Mouse (Mus musculus) forebrain, embryonic 15.5 days (tissue): ENCODE measurements around the gene Bpifb9a. TPM values are rescaled to one million over a fixed set of nuclear protein-coding genes. Genes with fewer than 3 reads are reported as not detected.
"Not testable (repeated sequence)": the region's sequence is repeated elsewhere in the genome, so short reads cannot be mapped to it uniquely, and the experiment has no call there.

ENCODE experiments used
- ATAC-seq: fragments of 200-750 bp; cut with Nextera tagmentation; replicated peaks from 2 replicates; pipeline ENCODE4 v1.8.0; 2017; ENCODE audit warnings: mild to moderate bottlenecking, moderate TSS enrichment, moderate library complexity
- H3K27ac ChIP-seq: fragments of 300-500 bp; sonication (generic); replicated peaks from 2 replicates; pipeline ENCODE4 v1.5.1; 2015; ENCODE audit warnings: mild to moderate bottlenecking, inconsistent platforms
- H3K27me3 ChIP-seq: fragments of 300-500 bp; sonication (generic); 2 replicates; pipeline ENCODE4 v1.6.1; 2015; ENCODE audit warnings: inconsistent platforms
- H3K36me3 ChIP-seq: fragments of 300-500 bp; sonication (generic); 2 replicates; pipeline ENCODE4 v1.6.1; 2015; ENCODE audit warnings: mild to moderate bottlenecking, inconsistent platforms
- H3K4me1 ChIP-seq: fragments of 300-500 bp; sonication (generic); 2 replicates; pipeline ENCODE4 v1.6.1; 2015; ENCODE audit warnings: inconsistent platforms
- H3K4me2 ChIP-seq: fragments of 300-500 bp; sonication (generic); replicated peaks from 2 replicates; pipeline ENCODE4 v1.6.1; 2015; ENCODE audit warnings: mild to moderate bottlenecking, inconsistent platforms
- H3K4me3 ChIP-seq: fragments of 300-500 bp; sonication (generic); 2 replicates; pipeline ENCODE4 v1.5.1; 2015; ENCODE audit warnings: mild to moderate bottlenecking, inconsistent platforms
- H3K9ac ChIP-seq: fragments of 300-500 bp; sonication (generic); replicated peaks from 2 replicates; pipeline ENCODE4 v1.6.1; 2015; ENCODE audit warnings: mild to moderate bottlenecking, inconsistent platforms
- H3K9me3 ChIP-seq: fragments of 300-500 bp; sonication (generic); 2 replicates; pipeline ENCODE4 v1.6.1; 2016; ENCODE audit warnings: inconsistent platforms
- WGBS: fragments of 180-500 bp; shearing (Covaris S2); methylation state at CpG from one replicate; pipeline ENCODE4 v1.1.7; 2015; ENCODE audit warnings: mixed read lengths; 5-methylcytosine and 5-hydroxymethylcytosine counted together
- polyA plus RNA-seq: library from polyadenylated mRNA; unstranded; fragments of >200 nt; fragmentation: Nextera tagmentation; extraction: Ambion mirVana; gene quantifications from 2 replicates; pipeline ENCODE4 v1.2.1, GENCODE M21; 2015

The Bpifb9a gene
- polyA plus RNA-seq: not detected in 2 replicates

DNA sequence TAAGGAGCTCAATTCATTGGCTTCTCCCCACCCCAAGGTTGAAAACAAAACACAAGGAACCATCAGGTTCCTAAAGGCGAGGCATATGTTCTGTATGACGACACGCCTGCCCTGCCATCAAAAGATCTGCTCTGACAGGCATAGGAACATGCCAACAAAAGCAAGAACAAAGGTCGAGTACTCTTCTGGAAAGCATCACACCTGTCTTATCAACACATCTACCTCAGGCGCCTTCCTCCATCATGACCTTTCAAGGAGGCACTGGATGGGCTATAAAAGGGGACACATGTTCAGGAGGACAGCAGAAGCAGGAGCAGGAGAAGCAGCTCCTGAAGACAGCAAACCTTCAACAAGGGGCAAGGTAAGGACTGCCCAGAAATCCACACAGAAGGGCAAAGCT, at the start of gene Bpifb9a:
Gene Bpifb9a, plus strand, starts transcription at position 301 of the 400 bp plus-strand sequence.
- H3K4me3 ChIP-seq, H3K4me1 ChIP-seq, H3K27ac ChIP-seq, H3K36me3 ChIP-seq, H3K9me3 ChIP-seq, H3K9ac ChIP-seq, ATAC-seq, H3K4me2 ChIP-seq, H3K27me3 ChIP-seq: not testable (repeated sequence)
- WGBS: 89% methylated on average over 5 of the region's 5 CpGs

DNA sequence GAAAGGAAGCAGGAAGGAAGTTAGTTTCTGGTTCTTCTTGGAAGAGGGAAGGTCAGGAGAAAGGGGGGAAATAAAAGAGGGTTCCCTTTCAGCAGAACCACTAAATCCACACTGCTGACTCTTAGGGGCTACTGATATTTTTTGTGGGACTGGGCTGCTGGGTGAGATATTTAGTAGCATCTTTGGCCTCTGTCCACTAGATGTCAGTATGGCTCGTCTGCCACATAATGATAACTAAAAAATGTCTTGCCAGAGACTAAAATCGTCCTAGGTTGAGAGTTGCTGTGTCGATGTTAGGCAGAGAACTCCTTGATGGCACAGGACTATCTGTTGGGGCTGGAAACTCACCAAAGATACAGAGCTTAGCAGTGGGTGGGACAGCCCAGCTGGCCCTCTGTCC, 48.5 kb upstream of the Bpifb9a start:
- Histone ChIP-seq H3K9me3 (no peaks in the 10 kb centered on the region), H3K36me3 (no peaks in the 10 kb centered on the region), H3K27ac (no peak overlapping the region), H3K27me3 (no peaks in the 10 kb centered on the region), H3K4me1 (no peaks in the 10 kb centered on the region), H3K4me3 (no peak overlapping the region), H3K9ac (no peak overlapping the region), H3K4me2 (no peak overlapping the region)
- WGBS: 22% methylated on average over 3 of the region's 3 CpGs
- ATAC-seq: no peak

DNA sequence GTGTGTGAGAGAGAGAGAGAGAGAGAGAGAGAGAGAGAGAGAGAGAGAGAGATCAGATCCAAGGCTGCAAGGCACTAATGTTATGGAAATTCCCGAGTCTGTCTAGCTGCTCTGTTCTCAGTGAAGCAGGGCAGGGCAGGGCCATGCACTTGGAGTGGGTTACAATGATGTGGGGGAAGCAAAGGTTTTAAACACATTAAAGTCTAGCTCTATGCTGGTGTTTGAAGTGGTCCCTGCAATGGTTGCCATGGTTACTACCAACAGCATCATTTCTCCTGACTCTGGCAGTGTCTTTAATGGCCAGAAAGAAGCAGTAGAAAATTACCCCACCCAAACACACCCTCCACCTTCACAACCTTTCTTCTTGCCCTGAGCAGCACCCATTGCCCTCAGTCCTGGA, 46.5 kb upstream of the Bpifb9a start:
- Histone ChIP-seq H3K27ac (no peak overlapping the region), H3K9ac (no peak overlapping the region), H3K27me3 (no peaks in the 10 kb centered on the region), H3K9me3 (no peaks in the 10 kb centered on the region), H3K4me3 (no peak overlapping the region), H3K36me3 (no peaks in the 10 kb centered on the region), H3K4me1 (no peaks in the 10 kb centered on the region), H3K4me2 (no peak overlapping the region)
- peak; percentile 74; the same call in 1 of the 2 replicates for ATAC-seq
- 33% methylated on average over 1 of the region's 1 CpGs for WGBS

DNA sequence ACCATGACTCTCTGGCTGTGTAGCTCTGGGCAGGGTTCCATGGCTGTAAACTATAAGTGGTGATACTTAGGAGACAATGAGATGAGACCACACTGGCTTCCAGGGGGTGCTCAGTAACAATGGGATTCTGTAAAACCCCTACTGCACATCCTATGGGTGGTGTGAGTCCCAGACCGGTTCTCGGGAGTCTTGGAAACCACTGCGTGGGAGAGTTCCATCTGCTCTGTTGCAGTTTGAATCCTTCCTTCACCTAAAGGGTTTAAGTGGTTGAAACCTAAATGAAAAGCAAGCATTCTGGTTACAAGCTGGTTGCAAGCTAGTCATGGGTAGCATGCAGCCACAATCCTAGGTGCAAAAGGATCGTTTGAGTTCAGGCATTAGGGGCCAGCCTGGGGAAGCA, 45.8 kb upstream of the Bpifb9a start:
- Histone ChIP-seq H3K9ac (no peak overlapping the region), H3K4me2 (no peak overlapping the region), H3K9me3 (no peaks in the 10 kb centered on the region), H3K27ac (no peak overlapping the region), H3K4me3 (no peak overlapping the region), H3K27me3 (no peaks in the 10 kb centered on the region), H3K4me1 (no peaks in the 10 kb centered on the region), H3K36me3 (no peaks in the 10 kb centered on the region)
- WGBS: 89% methylated on average over 4 of the region's 4 CpGs
- no peak for ATAC-seq

DNA sequence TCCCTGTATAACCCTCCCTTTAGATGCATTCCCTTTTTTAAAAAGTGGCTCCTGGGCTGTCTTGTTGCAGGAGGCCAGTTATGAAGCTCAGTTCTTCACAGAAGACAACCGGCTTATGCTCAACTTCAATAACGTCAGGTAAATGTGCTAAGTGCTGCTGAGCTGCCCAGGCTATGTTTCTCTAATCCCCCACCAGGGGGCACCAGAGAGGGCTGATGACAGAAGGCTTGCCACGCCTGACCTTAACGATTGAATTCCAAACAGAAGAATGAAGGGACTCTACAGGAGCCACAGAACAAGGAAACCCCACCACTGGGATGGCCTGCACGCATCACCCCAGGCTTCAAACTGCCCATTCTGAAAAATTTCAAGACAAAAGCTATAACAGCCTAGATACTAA, 42.5 kb upstream of the Bpifb9a start:
- WGBS: 12% methylated on average over 5 of the region's 5 CpGs
- no peak overlapping the region for H3K27ac ChIP-seq
- H3K4me1 ChIP-seq: no peaks in the 10 kb centered on the region
- no peaks in the 10 kb centered on the region for H3K27me3 ChIP-seq
- H3K9me3 ChIP-seq: no peaks in the 10 kb centered on the region
- H3K36me3 ChIP-seq: no peaks in the 10 kb centered on the region
- ATAC-seq: 0 out of 2 replicates have a peak, but pooled peaks have one; percentile 11
- no peak overlapping the region for H3K9ac ChIP-seq
- H3K4me3 ChIP-seq: no peak overlapping the region
- no peak overlapping the region for H3K4me2 ChIP-seq

DNA sequence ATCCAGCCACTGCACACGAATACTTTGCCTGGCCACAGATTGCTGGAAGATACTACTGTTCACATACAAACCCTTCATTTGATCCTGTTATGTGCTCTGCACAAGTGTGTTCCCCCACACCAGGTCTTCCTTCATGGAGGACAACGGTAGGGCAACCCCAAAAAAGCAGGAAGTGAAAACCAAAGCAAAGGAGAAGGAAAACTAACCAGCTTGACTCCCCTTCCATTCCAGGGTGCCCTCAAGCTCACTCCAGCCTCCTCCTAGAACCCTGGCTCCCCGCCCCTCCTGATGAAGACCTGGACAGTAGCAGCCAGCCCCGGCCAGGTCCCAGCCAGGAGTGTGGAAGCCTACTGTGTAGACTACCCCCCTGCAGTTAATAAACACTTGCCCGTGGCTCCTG, 37.7 kb upstream of the Bpifb9a start:
- Histone ChIP-seq H3K4me3 (no peak overlapping the region), H3K4me1 (peaks cover 16% of the 10 kb centered on the region), H3K27ac (no peak overlapping the region), H3K27me3 (no peaks in the 10 kb centered on the region), H3K4me2 (no peak overlapping the region), H3K36me3 (no peaks in the 10 kb centered on the region), H3K9me3 (no peaks in the 10 kb centered on the region), H3K9ac (no peak overlapping the region)
- WGBS: 89% methylated on average over 5 of the region's 5 CpGs
- no peak for ATAC-seq

DNA sequence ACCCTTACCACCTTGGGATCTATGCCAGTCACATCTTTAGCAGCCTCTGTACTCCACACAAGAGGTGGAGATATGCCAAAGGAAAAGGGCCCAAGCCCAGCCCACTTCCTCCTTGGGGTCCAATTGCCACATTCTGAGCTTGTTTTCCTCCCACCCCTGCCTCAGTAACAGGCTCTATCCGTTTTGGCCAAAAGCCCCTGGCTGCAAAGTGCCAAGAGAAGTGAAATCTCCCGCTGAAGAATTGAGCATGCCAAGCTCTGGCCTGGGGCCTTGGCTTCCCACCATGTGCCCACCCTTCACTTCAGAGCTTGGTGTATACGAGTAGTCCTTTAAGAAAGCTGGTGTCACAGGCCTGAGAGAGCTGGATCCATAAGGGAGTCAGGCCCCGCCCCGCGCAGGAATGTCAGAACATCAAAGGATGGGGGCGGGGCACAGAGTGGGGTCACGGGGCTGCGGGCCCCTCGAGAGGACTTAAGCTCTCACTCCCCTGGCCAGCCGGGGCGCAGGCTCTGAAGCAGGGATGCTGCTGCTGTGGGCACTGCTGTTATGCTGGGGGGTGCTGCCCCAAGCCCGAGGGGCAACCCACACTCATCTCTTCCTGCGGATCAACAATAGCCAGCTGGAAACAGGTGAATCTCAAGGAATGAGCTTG, 34.3 kb upstream of the Bpifb9a start, which contains the start of gene Bpifb5:
Gene Bpifb5, plus strand, starts transcription at position 478 of the 652 bp plus-strand sequence.
- 5% methylated on average over 14 of the region's 14 CpGs for WGBS

DNA sequence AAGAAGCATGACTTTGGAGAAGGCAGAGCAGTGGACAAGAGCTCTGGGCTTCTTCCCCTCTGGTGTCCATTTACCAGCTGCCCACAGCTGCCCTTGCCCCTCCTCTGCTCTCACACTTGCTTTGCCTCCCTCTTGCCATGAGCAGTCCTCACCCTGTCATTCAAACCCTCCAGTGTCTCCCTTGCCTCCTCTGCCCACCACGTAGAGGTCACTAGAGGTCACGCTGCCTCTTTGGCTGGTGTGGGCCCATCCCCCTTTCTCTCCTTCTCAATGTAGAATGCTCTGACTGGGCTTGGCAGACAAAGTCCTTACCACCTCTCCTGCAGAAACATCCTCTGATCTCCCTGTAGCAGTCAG, 33.8 kb upstream of the Bpifb9a start:
- no peaks in the 10 kb centered on the region for H3K9me3 ChIP-seq
- H3K4me1 ChIP-seq: peaks cover 16% of the 10 kb centered on the region
- ATAC-seq: peak; percentile 55; the same call in 1 of the 2 replicates
- 12% methylated on average over 2 of the region's 2 CpGs for WGBS
- H3K27ac ChIP-seq: no peak overlapping the region
- no peak overlapping the region for H3K9ac ChIP-seq
- no peak overlapping the region for H3K4me3 ChIP-seq
- no peaks in the 10 kb centered on the region for H3K36me3 ChIP-seq
- no peaks in the 10 kb centered on the region for H3K27me3 ChIP-seq
- H3K4me2 ChIP-seq: peak overlapping the region; percentile 9; the same call in 1 of the 2 replicates

More for the DNA sequence above, 34.3 kb upstream of the Bpifb9a start, which contains the start of gene Bpifb5:
- Histone ChIP-seq H3K9me3 (no peaks in the 10 kb centered on the region), H3K27ac (no peak within 1 kb of the TSS), H3K36me3 (no peaks in the 10 kb centered on the region), H3K4me3 (no peak within 1 kb of the TSS), H3K27me3 (no peaks in the 10 kb centered on the region), H3K9ac (no peak within 1 kb of the TSS), H3K4me1 (peaks cover 16% of the 10 kb centered on the region), H3K4me2 (peak within 1 kb of the TSS; percentile 9)
- peak; percentile 87 for ATAC-seq

DNA sequence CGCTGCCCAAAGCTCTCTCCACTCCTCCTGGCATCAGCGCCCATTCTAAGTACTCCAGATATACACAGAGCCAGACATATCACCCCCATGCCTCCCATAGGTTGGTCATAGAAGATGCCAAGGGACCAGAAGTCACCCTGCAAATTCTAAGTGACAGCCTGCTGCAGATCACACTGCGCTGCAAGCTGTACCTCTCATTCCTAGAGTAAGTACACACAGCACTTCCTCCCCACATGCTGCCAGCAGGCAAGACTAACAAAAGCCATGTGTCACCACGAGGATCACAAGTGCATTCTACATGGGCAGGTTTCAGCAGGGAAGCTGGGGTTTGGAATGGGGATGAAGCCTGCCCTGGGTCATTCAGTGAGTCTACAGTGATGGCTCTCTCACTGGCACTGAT, 30.7 kb upstream of the Bpifb9a start:
- Histone ChIP-seq H3K27me3 (no peaks in the 10 kb centered on the region), H3K36me3 (no peaks in the 10 kb centered on the region), H3K4me1 (peaks cover 18% of the 10 kb centered on the region), H3K9ac (no peak overlapping the region), H3K9me3 (no peaks in the 10 kb centered on the region), H3K4me2 (no peak overlapping the region), H3K27ac (no peak overlapping the region), H3K4me3 (no peak overlapping the region)
- 73% methylated on average over 4 of the region's 4 CpGs for WGBS
- no peak for ATAC-seq

DNA sequence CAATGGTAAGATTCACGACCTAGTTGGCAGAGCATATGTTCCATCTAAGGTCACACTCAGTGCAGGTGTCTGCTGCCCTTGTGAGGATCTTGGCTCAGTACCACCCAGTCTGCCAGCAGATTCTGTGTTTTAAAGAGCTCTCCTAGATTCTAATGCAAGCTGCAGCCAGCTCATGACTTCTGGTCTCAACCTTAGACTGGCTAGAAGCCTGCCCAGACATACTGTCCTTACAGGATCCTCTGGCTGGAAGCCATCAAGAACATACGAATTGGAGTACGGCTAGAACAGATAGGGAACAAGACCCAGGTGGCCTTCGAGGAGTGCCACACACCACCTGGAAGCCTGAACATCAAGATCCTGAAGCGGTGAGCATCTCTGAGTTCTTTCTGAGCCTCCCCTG, 29.8 kb upstream of the Bpifb9a start:
- Histone ChIP-seq H3K9me3 (no peaks in the 10 kb centered on the region), H3K4me2 (no peak overlapping the region), H3K4me3 (no peak overlapping the region), H3K4me1 (peaks cover 15% of the 10 kb centered on the region), H3K27me3 (no peaks in the 10 kb centered on the region), H3K36me3 (no peaks in the 10 kb centered on the region), H3K27ac (no peak overlapping the region), H3K9ac (no peak overlapping the region)
- ATAC-seq: no peak
- WGBS: 84% methylated on average over 5 of the region's 5 CpGs

DNA sequence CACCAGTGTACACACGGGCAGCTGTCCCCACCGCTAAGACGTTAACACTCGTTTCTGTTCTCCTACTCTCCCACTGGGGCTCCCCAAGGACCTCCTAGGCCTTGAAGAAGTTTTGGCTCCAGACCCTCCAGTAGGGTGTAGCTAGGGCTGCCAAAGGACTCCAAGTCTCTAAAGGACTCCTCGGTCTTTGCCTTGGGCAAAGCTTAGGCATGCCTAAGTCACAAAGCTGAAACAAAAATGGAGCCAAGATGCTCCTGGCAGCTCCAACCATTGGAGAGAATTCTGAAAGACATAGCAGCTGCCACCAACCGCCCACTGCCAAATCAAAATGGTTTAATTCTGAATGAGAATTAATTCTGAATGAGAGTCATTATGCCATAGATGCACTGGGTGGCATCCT, 24.2 kb upstream of the Bpifb9a start:
- no peak overlapping the region for H3K4me3 ChIP-seq
- peak; percentile 61 for ATAC-seq
- no peaks in the 10 kb centered on the region for H3K36me3 ChIP-seq
- H3K27me3 ChIP-seq: no peaks in the 10 kb centered on the region
- H3K4me1 ChIP-seq: peaks cover 14% of the 10 kb centered on the region; the same call in 1 of the 2 replicates
- H3K4me2 ChIP-seq: no peak overlapping the region
- H3K9me3 ChIP-seq: no peaks in the 10 kb centered on the region
- H3K27ac ChIP-seq: no peak overlapping the region
- 72% methylated on average over 6 of the region's 6 CpGs for WGBS
- H3K9ac ChIP-seq: no peak overlapping the region

DNA sequence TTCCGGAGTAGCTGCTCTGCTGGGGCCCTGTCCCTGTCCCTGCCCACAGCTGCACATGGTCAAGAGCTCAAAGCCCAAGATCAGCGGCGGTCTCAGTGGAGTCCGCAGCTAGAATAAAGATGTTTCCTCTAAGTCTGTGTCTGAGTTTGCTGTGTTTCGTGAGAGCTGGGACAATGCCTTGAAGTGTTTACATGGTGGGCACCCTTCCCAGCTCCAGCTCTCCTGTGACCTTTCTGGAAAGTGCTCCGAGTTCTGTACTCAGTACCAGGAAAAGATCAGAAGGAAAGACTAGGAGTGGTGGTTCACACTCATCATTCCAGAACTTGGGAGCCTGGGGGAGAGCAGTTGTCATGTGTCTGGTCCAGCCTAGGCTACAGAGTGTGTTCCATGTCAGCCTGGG, 16.9 kb upstream of the Bpifb9a start:
- H3K27ac ChIP-seq: no peak overlapping the region
- no peaks in the 10 kb centered on the region for H3K27me3 ChIP-seq
- WGBS: 86% methylated on average over 6 of the region's 6 CpGs
- ATAC-seq: no peak
- H3K4me1 ChIP-seq: no peaks in the 10 kb centered on the region
- no peak overlapping the region for H3K4me3 ChIP-seq
- no peak overlapping the region for H3K9ac ChIP-seq
- H3K36me3 ChIP-seq: no peaks in the 10 kb centered on the region
- no peak overlapping the region for H3K4me2 ChIP-seq
- no peaks in the 10 kb centered on the region for H3K9me3 ChIP-seq

DNA sequence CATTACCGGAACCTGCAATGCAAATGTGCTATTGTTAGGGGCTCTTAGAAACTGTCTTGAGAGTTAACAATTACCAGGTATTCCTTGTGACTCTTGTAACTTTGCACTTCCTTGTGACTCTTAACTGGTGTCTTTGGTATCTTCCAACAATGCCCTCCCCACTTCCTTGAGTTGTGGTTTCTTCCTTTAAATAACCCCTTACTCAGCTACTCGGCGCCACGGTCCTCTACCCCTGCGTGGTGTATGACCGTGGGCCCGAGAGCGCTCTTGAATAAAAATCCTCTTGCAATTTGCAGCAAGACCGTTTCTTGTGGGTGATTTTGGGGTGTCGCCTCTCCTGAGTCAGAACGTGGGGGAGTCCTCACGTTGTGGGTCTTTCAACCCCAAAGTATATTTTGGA, 14.9 kb upstream of the Bpifb9a start:
- H3K9ac ChIP-seq, H3K4me1 ChIP-seq, H3K9me3 ChIP-seq, ATAC-seq, H3K27me3 ChIP-seq, H3K4me3 ChIP-seq, H3K36me3 ChIP-seq, H3K4me2 ChIP-seq, H3K27ac ChIP-seq: not testable (repeated sequence)
- WGBS: 96% methylated on average over 11 of the region's 12 CpGs
